12 mouse cellular contexts compared by ENCODE assay signal in the genomic region with DNA sequence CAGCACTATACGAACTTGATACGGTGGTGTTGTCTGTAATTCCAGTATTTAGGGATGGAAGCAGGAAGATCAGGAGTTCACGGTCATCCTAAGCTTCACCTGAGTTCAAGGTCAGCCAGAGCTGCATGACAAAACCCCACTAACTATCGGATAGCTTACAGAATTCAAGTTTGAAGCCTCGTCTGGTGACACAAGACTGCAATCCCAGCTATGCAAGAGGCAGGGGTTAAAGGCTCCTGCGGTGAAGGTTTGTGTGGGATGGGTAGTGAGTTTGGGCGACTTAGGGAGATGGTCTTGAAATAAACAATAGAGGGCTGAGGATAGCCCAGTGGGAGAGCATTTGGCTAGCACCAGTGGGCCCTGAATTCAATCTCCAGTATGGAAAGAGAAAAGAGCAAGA.
"Had no signal": no experiment of that assay in that cellular context is flagged by ENCODE, and none has a peak within 500 bp of the region (broad histone marks: within the 10 kb centered on the region; RNA-seq: fewer than 3 reads in every experiment).

No protein-coding gene starts in this region.

- DNase-seq: gastrocnemius, adult 2 months; gastrocnemius, postnatal 10 days; gastrocnemius, postnatal 25 days; heart, adult 18-20 months; heart, postnatal 10 days; heart, postnatal 4 days; kidney, adult 18-20 months; kidney, adult 8-10 months; kidney, postnatal 10 days; kidney, postnatal 25 days; kidney, postnatal 4 days; left cerebral cortex, postnatal 4 days had no signal
